Mouse (Mus musculus) embryo, embryonic 10.5 days (tissue): Measurements from ENCODE around the gene Pea15a.
"Not testable (repeated sequence)": the region's sequence is repeated elsewhere in the genome, so short reads cannot be mapped to it uniquely, and the experiment has no call there.

Source experiments
- DNase-seq: peaks from one replicate; pipeline ENCODE4 v3.0.0-alpha.2; 2015; ENCODE audit warnings: low spot score

Pea15a gene

DNA sequence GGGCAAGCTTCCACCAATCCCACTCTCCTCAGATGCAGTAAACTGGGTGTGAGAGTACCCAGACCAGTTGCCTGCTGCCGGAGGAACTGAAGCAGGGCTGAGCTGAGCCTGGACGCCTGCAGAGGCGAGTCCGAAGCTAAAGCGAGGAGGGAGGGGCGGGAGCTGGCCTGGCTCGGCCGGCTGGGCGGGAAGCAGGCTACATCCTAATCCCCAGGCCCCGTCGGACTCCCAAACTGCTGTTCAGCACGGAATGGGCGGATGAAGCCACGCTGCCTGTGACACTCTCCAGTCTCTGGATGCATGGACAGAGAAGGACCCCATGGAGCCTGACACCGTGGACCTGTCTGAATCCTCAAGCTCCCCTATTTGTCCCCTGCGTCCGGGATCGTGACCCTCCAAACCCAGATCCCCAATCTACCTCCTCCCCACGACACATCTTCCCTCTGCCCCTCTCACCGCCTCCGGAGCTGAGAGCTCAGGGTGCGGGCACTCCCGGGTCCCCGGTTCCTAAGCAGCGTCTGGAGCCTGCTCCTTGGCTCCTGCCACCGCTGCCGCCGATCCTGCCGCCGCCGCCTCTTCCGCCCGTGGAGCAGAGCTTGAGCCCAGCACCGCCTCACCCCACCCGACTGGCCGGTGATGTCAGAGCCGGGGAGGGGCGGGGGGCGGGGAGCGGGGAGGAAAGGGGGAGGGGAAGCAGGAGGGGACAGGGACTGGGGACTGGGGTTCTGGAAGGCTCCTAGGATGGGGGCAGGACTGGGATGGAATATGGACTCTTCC is at the start of gene Pea15a:
Pea15a (minus strand) TSS at position 664 of the 777 bp plus-strand sequence.
- peak; percentile 82 for DNase-seq

GRCm38 (mm10) chr1:172247679-172248078 is 41.1 kb upstream of the Pea15a start:
- DNase-seq, result peak; percentile 78

DNA sequence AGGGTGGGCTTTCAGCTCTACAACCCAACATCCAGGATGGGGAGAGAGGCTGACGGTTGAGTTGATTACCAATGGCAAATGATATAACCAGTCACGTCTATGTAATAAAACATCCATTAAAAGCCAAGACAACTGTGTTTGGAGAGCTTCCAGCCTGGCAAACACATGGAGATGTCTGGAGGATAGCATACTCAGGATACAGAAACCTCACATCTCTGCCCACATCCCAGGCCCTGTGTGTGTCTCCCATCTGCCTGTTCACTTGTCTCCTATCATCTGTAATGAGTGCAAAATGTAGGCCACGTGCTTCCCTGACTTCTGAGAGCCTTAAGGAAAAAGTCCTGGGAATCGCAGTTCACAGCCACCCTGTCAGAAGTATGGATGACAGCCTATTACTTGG is 40.6 kb upstream of the Pea15a start:
- no peak for DNase-seq

DNA sequence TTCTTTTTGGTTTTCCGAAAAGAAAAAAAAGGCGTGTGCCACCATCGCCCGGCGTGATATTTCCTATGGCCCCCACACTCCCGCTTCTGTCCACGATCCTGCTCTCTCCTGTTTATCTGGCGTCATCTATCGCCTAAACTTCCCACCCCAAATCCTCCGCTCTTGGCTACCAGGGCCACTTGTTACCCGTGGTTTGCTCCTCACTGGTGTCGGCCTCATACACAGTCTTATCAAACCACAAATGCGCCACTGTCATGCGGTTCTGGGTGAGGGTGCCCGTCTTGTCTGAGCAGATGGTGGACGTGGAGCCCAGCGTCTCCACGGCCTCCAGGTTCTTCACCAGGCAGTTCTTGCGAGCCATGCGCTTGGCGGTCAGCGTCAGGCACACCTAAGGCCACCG is 38.0 kb upstream of the Pea15a start:
- not testable (repeated sequence) for DNase-seq

GRCm38 (mm10) chr1:172243547-172244205 is 37.1 kb upstream of the Pea15a start:
- peak; percentile 27 for DNase-seq

- peak; percentile 37 for DNase-seq
These were observed 35.8 kb upstream of the Pea15a start for GRCm38 (mm10) chr1:172242401-172242800.

GRCm38 (mm10) chr1:172240945-172241708 is 34.5 kb upstream of the Pea15a start:
- DNase-seq, result peak; percentile 48

DNA sequence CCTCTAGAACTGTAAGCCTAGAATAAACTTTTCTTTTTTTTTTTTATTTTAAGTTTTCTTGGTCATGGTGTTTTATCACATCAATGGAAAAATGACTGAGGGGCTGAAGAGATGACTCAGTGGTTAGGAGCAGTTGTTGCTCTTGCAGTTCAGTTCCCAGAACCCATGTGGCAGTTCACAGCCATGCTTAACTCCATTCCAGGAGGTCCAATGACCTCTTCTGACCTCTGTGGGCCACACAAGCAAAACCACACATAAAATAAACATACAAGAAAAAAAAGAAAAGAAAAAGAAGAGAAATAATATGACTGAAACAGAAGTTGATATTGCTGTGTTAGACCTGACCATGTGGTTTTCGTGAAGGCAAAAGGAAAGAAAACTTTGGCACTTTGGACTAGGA is 22.6 kb upstream of the Pea15a start:
- DNase-seq, result no peak

DNA sequence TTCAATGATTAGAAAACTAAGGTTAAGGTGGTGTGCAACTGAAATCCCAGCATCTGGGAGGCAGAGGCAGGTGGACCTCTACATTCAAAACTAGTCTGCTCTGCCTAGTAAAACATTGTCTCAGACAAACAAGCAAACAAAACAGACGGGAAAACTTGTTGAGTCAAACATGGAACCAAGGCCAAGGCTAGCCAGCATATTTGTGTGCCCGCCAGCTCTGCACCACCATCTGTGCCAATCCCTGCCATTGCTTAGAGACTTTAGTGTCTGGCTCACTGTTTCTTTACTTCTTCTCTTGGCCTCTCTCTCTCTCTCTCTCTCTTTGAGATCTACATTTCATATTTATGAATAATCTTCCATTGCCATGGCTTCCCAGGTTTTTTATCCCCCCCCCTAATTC is 21.6 kb upstream of the Pea15a start:
- DNase-seq, result no peak

DNA sequence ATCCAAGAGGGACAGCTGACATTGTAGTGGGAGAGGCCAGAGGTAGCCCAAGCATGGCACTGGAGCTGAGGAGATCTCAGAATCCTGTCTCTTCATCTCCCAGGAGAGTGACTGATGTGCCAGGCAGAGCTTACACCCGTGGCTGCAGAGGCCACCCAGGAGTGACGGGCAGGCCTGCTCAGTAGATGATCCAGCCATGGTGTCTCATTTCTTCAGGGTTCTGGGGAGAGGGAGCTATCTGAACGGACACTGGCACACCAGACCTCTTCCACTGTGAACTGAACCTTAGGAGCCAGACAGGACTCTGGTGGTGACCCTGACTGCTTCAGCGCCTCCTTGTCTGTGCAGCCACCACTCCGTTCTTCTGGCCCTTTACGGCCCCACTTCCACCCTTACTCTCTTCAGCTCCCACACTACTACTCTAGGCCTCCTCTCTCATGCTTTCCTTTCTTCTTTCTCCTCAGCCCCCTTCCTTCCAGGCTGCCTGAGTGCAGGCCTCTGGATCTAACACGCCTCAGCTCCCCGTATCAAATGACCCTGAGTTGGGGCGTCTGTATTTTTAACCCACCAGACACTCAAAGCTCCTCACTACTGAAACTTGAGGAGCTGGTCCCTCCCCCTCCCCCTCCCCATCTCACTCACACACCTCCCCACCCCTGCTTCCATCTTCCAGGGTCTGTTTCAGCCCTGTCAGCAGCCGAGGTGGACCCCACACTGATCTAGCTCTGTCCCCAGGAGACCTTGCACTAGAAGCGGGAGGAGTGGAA is 14.9 kb upstream of the Pea15a start:
- DNase-seq, result peak; percentile 66

DNA sequence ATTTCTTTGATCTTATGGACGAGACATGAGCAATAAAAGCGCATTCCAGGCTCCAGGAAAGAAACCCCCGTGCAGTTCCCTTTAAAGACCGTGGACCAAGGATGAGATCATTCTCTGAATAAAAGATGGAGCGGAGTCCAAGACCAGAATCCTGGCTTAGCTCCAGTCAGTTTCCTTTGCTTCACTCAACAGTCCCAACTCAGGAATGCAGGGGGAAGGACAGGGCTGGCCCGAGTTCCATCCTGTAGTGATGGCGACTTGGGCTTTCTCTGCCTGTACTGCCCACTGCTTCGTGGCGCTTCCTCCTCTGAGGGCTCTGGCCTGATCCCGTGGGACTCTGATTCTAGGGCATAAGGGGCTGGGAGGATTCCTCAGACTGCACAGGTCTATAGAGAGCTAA is 13.8 kb upstream of the Pea15a start:
- DNase-seq, result no peak

DNA sequence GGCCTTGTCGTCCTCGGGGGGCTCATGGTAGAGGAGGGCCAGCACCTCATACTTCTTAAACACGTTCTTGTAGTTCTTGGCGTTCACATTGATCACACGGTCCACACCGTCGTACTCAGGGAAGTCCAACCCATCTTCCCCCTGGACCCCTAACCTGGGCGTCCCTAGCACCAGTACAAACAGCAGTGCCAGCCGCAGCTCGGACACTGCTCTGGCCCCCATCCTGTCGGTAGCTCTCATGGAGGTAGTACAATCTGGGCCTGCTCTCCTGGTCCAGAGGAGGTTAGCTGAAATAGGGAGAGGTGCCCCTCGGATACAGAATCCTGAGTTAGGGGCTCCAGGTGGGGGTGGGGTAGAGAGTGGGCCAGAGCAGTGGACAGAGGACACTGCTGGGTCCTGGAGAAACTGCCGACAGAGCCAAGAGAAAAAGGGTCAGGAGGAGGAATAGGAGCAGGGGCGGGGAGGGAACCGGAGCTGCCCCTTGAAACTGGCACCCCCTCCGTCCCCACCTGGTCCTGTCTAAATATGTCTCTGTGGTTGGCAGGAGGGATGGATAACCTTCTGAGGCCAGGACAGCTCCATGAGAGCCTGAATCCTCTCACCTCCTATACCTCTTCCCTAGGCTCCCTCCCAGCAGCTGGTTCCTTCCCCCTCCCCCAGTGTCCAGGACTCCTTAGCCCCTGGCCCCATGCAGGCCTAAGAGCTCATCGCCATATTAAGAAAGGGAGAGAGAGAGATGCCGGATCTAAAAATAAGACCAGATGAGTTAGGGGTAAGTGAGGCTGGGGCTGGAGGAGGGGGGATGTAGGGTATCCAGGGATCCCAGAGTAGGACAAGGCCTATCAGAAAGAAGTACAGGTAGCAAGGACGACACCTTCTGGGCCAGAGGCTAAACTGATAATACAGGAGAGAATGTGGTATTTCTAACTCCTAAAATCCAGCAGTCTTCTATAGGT is 13.1 kb upstream of the Pea15a start, which contains the start of gene Casq1:
Casq1 (minus strand) TSS at position 418 of the 956 bp plus-strand sequence.
- no peak for DNase-seq

DNA sequence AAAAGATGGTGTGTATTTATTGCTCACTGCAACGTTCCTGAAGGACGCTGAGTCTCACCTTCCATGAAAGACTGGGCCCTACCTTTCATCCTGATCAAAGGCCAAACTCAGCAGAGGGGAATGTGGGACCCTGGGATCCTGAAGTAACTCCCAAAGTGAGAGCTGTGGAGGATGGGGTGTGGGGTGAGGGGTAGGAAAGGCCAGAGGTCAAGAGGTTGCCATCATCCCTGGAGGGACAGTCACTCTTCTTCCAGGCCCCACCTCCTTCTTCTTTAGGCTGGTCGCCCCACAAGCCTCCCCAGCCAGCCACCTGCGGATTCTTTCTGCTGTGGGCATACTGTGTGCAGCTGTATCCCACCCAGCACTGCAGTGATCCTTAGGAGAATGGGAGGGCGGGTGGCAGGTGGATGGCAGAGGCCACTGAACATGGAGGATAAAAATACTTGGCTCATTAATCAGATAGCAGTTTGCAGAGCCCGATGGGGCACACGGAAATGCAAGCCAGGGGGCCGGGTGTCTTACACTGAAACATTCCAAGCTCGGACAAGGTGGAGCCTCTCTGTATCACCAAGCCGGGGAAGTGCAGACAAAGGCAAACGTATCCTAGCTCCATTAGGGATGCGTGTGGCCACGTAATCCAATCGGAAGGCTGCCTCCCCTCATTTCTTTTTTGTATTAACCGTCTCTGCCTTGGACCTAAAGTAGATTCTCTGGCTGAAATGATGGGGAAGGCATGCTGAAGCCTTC is 11.7 kb upstream of the Pea15a start:
- no peak for DNase-seq

DNA sequence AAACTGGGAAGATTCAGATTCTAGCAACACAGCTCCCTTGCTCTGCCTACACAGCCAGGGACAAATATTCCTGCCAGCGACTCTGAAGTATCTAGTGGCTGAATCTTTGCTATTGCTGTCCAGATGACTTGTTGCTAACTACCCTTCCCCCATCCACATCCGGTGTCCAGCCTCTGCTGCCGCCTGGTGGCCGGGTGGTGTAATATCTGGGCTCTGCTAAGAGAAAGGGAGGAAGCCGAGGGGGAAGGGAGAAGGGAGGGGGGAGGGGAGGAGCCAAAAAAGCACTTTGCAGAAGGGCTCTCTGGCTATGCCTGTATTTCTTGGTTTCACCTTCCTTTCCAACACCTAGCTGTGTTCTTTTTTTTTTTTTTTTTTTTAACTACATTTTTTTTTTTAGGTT is 10.5 kb upstream of the Pea15a start:
- DNase-seq, result peak; percentile 96

DNA sequence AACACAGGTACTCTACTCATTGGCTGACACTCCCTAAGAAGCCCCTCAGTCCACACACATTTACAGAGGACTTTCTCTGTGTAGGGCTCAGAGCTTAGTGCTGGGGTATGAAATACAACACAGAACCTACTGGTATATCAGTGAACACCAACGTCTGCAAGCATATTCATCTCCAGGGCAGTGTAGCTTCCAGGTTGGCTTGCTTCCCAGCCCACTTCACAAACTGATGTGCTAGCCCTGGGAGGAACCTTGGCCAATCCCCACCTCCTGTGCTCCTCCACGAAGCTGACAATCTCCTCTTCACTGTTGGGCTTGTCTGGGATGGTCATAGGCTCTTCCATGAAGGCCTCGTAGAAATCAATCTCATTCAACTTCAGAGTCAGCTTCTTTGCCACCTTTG is 8.1 kb upstream of the Pea15a start:
- no peak for DNase-seq

- no peak for DNase-seq
These were observed 7.2 kb upstream of the Pea15a start for GRCm38 (mm10) chr1:172213771-172214170.

DNA sequence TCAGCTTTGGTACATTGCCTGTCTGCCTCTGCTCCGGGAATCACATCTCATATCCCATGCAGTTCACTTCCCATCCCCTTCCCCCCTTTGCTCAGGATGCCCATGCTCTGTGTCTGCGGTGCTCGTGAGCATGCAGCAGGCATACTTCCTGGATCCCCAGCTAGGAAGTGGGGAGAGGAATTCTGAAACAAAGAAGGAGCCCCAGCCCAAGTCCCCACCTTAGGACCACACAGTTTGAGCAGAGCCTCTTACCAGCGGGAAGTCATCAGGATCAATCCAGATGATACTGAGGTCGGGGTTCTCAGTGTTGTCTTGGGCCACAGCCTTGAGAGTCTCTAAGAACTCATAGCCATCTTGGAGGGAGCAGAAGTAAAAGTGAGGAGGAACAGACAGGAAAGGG is 6.2 kb upstream of the Pea15a start:
- no peak for DNase-seq

DNA sequence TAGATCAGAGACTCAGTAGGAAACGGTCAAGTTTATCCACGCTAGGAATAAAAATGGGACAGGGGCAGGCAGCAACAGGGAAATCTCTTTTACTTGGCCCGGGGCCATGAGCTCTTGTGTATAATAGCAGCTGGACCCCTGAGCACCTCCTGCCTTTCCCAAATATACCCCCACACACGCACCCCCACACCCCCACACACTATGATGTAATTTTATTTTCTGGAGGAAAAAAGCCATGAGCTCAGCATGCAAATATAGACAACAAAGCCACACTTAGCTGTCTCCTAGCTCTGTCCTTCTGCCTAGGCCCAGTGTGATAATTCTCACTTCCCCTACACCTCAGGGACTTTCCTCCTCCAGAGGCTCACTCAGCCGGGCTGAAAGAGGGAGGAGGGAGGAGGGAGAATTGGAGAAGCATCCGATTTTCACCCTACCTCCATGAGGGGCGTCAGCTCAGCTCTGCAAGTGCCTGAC is 544 bp upstream of the Pea15a start:
- no peak for DNase-seq

GRCm38 (mm10) chr1:172205741-172206087 is 890 bp downstream of the Pea15a start:
- no peak for DNase-seq
